Mouse (Mus musculus): ENCODE data around the gene Gm13769.
"Not testable (repeated sequence)": the region's sequence is repeated elsewhere in the genome, so short reads cannot be mapped to it uniquely, and the experiment has no call there.

Gene Gm13769

DNA sequence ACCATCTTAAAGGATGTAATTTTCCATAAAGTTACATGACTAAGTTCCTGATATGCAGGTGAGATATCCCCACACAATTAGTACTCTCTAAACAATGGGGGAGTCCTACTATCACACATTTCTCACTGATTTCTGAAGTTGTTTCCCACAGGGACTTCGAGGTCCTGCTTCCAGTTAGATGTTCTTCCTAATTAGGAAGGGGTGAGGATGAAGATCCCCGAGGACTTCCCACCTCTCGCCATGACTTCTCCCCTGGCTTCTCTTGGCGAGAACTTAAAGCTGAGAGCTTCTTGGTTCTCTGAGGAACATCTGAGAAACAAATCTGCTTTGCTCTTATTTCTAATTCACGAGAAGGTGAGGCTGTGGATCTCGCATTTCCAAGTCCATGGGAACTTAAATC is at the start of gene Gm13769:
TSS of gene Gm13769 (plus strand) at position 301 of the 400 bp plus-strand sequence.
- not testable (repeated sequence) for DNase-seq (ENCODE audit: low spot score)

DNA sequence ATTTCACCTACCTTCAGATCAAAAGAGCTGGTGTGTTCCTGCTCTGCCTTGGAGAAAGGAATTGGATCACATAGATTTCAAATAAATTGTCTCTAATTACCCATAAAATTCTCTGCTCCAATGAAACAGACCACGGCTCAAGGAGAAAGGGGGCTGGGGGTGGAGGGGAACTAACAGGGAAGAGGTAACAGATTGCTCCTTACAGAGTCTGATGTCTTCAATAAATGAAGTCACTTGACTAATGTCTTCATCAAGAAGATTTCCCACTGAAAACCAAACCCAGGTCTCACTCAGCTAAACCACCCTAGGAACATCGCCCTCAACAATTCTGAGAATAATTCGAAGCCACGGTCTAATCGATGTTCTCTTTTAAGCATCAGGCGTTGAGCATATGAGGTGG is 29.3 kb upstream of the Gm13769 start, which contains the start of gene Olfr1272:
TSS of gene Olfr1272 (minus strand) at position 101 of the 400 bp plus-strand sequence.
- DNase-seq (ENCODE audit: low spot score) = no peak

DNA sequence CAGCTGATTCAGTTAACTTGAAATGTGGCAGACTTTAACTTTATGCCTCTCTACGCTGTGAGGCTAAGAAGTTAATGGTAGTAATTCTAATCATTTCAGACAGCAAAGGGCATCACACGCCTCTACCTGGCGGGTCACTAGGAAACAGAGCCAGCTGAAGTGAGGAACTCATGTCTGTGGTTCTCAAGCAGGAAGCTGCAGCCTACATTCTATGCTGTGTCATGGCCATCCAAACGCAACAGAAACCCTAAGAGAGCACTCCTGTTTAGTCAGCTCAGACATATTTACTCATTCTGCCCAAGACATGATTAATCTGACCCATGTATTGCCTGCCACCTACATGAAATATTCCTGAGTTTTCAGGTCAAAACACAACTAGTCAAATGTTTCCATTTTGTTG is 24.7 kb downstream of the Gm13769 start:
- DNase-seq (ENCODE audit: low spot score) = not testable (repeated sequence)

DNA sequence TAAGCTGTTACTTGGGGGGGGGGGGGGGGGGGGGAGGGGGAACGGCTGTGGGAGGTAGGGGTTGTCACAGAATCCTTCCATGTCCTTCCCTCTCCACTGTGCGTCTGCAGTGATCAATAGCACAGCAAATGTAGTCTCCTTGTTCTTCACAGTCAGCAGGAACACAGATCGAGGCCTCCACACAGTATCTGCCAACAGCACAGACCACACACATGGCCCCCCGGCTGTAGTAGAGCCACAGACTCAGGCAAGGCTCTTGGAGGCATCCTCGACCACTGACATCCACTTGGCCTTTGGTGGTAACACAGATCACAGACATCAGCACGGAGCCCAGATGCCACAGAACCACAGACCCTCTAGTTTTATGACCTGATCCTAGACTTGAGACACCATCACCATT is 29.0 kb downstream of the Gm13769 start:
- not testable (repeated sequence) for DNase-seq (ENCODE audit: low spot score)

DNA sequence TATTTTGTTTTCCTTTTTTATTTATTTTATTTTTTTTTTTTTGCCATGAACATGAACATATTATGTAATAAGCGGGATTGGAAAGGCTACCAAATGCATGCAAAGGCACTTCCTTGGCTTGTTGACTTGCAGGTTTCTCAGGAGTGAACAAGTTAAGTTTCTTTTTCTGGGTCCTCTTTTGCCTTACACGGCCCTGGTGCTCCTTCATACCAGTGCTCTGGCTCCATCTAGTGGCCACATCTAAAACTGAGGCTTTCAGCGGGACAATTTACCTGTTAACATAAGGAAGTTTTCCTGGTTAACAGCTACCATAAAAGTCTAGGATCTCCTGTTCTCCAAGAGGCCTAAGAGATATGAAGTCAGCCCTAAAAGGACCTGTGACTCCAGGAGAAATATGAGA is 29.5 kb downstream of the Gm13769 start:
- not testable (repeated sequence) for DNase-seq (ENCODE audit: low spot score)

DNA sequence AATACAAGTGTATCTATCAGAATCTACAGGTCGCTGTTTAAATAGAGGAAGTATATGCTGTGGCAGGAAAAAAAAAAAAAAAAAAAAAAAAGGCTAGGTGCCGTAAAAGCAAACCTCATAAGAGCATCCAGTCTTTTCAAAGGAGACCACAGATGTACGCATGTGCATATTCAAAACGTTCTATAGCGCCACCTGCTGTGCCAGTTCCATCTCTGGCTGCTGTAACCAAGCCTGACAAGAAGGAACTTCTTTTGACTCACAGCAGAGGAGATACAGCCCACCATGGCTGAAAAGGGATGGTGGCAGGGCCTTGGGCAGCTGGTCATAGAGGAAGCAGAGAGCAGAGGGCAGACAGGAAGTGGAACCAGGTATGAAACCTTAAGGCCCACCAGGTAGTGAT is 37.2 kb downstream of the Gm13769 start:
- not testable (repeated sequence) for DNase-seq (ENCODE audit: low spot score)

DNA sequence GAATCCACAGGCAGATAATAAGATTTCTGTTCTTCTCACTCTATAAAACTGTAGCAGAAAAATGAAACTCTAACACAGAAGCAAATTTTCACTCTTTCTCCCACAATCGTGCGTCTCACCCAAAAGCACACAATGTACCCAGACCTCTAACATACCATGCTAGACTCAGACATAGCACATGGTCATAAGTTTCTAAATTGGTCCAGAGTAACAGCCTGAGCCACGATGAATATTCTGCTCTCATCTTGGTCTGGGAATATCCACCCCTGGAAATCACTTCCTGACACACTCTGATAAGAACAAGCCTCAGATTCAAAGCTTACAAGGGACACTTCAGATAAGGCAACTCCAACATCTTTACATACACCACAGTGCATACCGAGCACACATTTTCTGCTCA is 38.2 kb downstream of the Gm13769 start:
- not testable (repeated sequence) for DNase-seq (ENCODE audit: low spot score)

Data from T-cell, adult 2 months (primary cell).